Mouse (Mus musculus) liver, adult 2 months (tissue): ENCODE measurements at regions not wholly inside any gene's neighbourhood (a gene's known extent, or its start where the extent isn't known, plus 50 kb on each side); places are given as distances from the start of the nearest gene placed in this dataset.

ENCODE experiments used
- DNase-seq: peaks from one replicate; pipeline ENCODE4 v3.0.0-alpha.2; 2011; ENCODE audit warnings: low read depth, low spot score; ENCODE audit errors: extremely low read depth
- H3K27ac ChIP-seq: fragments of 200-500 bp; replicated peaks from 2 replicates; pipeline ENCODE4 v1.5.1; 2012; ENCODE audit warnings: low read depth, mild to moderate bottlenecking, control low read depth, inconsistent platforms, low read length; ENCODE audit not compliant: insufficient read depth
- H3K27me3 ChIP-seq: fragments of 200-500 bp; 2 replicates; pipeline ENCODE4 v1.6.1; 2012; ENCODE audit warnings: mild to moderate bottlenecking, moderate library complexity, low read length, inconsistent platforms; ENCODE audit not compliant: control insufficient read depth, insufficient read depth
- H3K36me3 ChIP-seq: fragments of 200-500 bp; 2 replicates; pipeline ENCODE4 v1.6.1; 2012; ENCODE audit warnings: low read length, inconsistent platforms; ENCODE audit not compliant: control insufficient read depth, insufficient read depth
- H3K4me1 ChIP-seq: fragments of 200-500 bp; 2 replicates; pipeline ENCODE4 v1.6.1; 2011; ENCODE audit warnings: low read length; ENCODE audit not compliant: control insufficient read depth, insufficient read depth
- H3K4me3 ChIP-seq: fragments of 200-500 bp; 2 replicates; pipeline ENCODE4 v1.5.1; 2011; ENCODE audit warnings: low read depth, mild to moderate bottlenecking, control low read depth, low read length, moderate library complexity; ENCODE audit not compliant: insufficient read depth
- H3K79me2 ChIP-seq: fragments of 200-500 bp; 2 replicates; pipeline ENCODE4 v1.6.1; 2012; ENCODE audit warnings: inconsistent platforms, mild to moderate bottlenecking, low read length, moderate library complexity; ENCODE audit not compliant: control insufficient read depth, insufficient read depth
- H3K9ac ChIP-seq: fragments of 200-500 bp; 2 replicates; pipeline ENCODE4 v1.6.1; 2012; ENCODE audit warnings: low read depth, mild to moderate bottlenecking, control low read depth, inconsistent platforms, low read length
- CTCF ChIP-seq: fragments of 200-500 bp; IDR thresholded peaks from 2 replicates; pipeline ENCODE4 v1.5.1; 2011; ENCODE audit warnings: low read depth, low read length, control low read depth
- POLR2A ChIP-seq: fragments of 200-500 bp; IDR thresholded peaks from 2 replicates; pipeline ENCODE4 v1.6.1; 2011; ENCODE audit warnings: low read length, control low read depth; ENCODE audit not compliant: insufficient read depth; ENCODE audit errors: extremely low read depth
- WGBS: fragments of 180-500 bp; shearing (Covaris S2); methylation state at CpG from one replicate; pipeline ENCODE4 v1.1.7; 2018; 5-methylcytosine and 5-hydroxymethylcytosine counted together

DNA sequence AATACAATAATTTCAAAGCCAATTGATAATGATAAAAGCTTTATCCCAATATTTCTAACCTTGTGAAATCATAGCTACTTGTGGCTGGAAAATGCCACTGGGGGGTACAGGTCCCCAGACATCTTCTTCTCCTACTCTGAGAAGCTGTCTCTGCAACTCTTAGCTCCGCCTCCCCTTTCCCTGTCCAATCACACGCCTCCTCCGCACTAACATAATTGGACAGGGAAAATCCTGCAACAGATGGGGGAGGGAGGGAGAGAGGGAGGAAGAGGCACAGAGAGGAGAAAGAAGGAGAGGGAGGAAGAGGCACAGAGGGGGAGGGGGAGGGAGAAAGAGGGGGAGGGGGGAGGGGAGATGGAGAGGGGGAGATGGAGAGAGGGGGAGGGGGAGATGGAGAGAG lies 73.3 kb downstream of the Gm11983 start:
- Histone ChIP-seq H3K27ac (no peak overlapping the region), H3K27me3 (no peaks in the 10 kb centered on the region), H3K4me1 (no peaks in the 10 kb centered on the region), H3K79me2 (no peaks in the 10 kb centered on the region), H3K4me3 (no peak overlapping the region), H3K9ac (no peak overlapping the region), H3K36me3 (no peaks in the 10 kb centered on the region)
- DNase-seq, result no peak
- 86% methylated on average over 3 of the region's 3 CpGs for WGBS
- TF ChIP-seq CTCF, result no peak
- no peak for TF ChIP-seq POLR2A

DNA sequence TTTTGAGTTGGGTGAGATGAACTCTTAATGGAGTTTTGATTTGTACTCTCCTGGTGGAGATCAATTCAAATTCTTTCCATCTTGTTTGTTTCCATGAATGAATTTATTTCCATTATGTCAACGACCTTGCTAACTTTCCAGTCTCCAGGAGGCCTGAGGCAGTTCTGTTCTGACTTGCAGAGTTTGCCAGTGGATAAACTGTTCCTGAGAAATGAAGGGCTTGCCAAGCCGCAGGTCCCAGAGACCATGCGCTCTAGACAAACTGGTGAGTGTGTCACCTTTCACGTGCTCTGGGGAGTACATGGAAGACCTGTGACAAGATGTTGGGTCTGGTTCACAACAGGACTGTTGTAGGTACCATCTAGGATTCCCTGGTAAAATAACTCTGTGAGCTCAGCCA lies 74.5 kb downstream of the Gm11983 start:
- Histone ChIP-seq H3K27me3 (no peaks in the 10 kb centered on the region), H3K79me2 (no peaks in the 10 kb centered on the region), H3K4me3 (no peak overlapping the region), H3K4me1 (no peaks in the 10 kb centered on the region), H3K27ac (no peak overlapping the region), H3K36me3 (no peaks in the 10 kb centered on the region), H3K9ac (no peak overlapping the region)
- DNase-seq, result no peak
- 71% methylated on average over 4 of the region's 4 CpGs for WGBS
- TF ChIP-seq POLR2A, result no peak
- TF ChIP-seq CTCF, result no peak

DNA sequence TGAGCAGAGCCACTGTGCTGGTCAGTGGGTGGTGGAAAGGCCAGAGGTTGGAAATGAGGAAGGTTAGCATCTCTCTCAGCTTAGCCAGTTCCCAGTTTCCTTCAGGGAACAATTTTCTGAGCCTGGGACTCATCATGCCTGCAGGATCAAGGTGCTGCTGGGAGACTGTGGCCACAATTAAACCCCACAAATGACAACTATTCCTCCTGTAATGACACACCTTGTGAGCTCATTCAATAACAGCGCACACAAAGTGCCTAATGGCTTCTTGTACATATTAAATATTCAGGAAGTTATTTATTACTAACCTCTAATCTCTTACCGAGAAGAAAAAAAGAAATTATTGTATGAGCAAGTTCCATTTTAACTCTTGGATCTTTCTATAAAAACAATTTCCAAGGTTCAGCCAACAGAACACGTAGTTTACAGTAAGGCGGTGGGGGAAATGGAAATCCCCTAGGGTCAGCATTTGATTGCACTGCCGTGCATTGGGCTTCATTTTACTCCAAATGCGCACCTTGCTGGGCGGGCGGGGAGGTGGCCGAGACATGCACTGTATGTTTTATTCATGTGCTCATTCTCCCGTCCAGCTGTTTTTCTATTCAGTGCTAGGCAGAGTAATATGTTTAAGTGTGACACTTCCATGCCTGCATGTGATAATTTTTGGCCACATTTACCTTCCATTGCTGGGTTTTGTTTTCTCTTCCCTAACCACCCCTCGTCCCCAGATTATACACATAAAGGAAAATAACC lies 75.4 kb downstream of the Gm11983 start:
- no peaks in the 10 kb centered on the region for H3K4me1 ChIP-seq
- H3K9ac ChIP-seq, result no peak overlapping the region
- H3K79me2 ChIP-seq, result no peaks in the 10 kb centered on the region
- no peaks in the 10 kb centered on the region for H3K27me3 ChIP-seq
- H3K36me3 ChIP-seq, result no peaks in the 10 kb centered on the region
- DNase-seq, result no peak
- H3K27ac ChIP-seq, result no peak overlapping the region
- TF ChIP-seq POLR2A (no peak), CTCF (no peak)
- H3K4me3 ChIP-seq, result no peak overlapping the region
- 83% methylated on average over 11 of the region's 11 CpGs for WGBS

DNA sequence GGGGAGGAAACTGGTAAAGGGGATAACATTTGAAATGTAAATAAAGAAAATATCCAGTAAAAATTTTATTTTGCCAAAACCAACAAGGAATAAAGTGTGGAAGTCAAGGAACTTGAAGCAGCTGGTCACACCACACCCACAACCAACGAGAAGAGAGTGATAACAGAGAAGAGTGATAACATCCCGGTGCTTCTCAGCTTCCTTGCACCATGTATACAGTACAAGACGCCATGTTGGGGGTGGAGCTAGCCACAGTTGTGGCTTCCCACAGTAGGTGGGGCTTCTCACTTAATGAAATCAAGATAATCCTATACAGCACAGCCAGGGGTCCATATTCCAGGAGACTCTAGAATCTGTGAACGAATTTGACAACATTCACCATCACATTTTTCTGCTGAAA lies 77.9 kb downstream of the Gm11983 start:
- WGBS, result 74% methylated on average over 4 of the region's 4 CpGs
- no peak overlapping the region for H3K27ac ChIP-seq
- DNase-seq, result no peak

DNA sequence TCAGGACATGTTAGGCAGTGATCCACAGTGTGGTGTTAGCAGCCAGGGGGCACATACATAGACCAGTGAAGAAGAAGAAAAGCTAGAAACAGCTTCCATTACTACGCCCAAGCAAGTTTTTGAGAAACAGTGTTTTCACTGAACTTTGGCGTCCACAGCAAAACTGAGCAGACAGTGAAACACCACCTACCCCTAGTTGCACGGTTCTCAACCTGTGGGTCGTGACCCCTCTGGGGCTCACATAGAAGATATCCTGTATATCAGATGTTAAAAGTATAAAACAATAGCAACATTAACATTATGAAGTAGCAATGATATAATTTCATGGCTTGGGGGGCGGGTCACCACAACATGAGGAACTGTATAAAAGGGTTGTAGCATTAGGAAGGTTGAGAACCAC lies 81.1 kb downstream of the Ramp3 start:
- no peak for DNase-seq
- 87% methylated on average over 5 of the region's 5 CpGs for WGBS

More for the DNA sequence above, 77.9 kb downstream of the Gm11983 start:
- H3K79me2 ChIP-seq, result no peaks in the 10 kb centered on the region
- H3K36me3 ChIP-seq, result no peaks in the 10 kb centered on the region
- no peak overlapping the region for H3K9ac ChIP-seq
- no peaks in the 10 kb centered on the region for H3K27me3 ChIP-seq
- TF ChIP-seq CTCF, result no peak
- TF ChIP-seq POLR2A, result no peak
- H3K4me3 ChIP-seq, result no peak overlapping the region
- H3K4me1 ChIP-seq, result no peaks in the 10 kb centered on the region

DNA sequence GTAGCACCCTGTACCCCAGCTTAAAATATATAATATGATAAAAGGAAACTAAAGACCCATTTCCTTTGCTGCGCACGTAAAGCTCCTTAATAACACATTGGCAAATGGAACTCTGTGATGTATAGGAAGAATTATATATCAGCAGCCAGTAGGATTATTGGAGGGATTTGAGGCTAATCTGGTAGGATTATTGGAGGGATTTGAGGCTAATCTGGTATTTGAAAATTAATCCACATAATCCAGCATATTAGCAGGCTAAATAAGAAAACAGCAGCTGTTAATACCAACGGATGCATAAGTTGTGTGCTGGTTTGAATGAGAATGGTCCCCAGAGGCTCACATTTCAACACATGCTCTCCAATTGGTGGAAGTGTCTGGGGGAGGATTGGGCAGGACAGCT lies 80.3 kb downstream of the Ramp3 start:
- 91% methylated on average over 3 of the region's 3 CpGs for WGBS
- no peak overlapping the region for H3K4me3 ChIP-seq
- TF ChIP-seq POLR2A, result no peak
- TF ChIP-seq CTCF, result no peak
- no peaks in the 10 kb centered on the region for H3K27me3 ChIP-seq
- H3K9ac ChIP-seq, result no peak overlapping the region
- DNase-seq, result no peak
- no peaks in the 10 kb centered on the region for H3K36me3 ChIP-seq
- H3K79me2 ChIP-seq, result no peaks in the 10 kb centered on the region
- no peak overlapping the region for H3K27ac ChIP-seq
- no peaks in the 10 kb centered on the region for H3K4me1 ChIP-seq

More for the DNA sequence above, 81.1 kb downstream of the Ramp3 start:
- Histone ChIP-seq H3K79me2 (no peaks in the 10 kb centered on the region), H3K27me3 (no peaks in the 10 kb centered on the region), H3K9ac (no peak overlapping the region), H3K27ac (no peak overlapping the region), H3K4me1 (no peaks in the 10 kb centered on the region), H3K36me3 (no peaks in the 10 kb centered on the region), H3K4me3 (no peak overlapping the region)
- TF ChIP-seq CTCF (no peak), POLR2A (no peak)
